Mouse (Mus musculus) lung, adult 2 months (tissue): ENCODE measurements around the gene Slc5a10. TPM values are rescaled to one million over a fixed set of nuclear protein-coding genes. Genes with fewer than 3 reads are reported as not detected.

Experiments
- DNase-seq: peaks from one replicate; pipeline ENCODE4 v3.0.0; 2022
- H3K4me1 ChIP-seq: fragments of 200-500 bp; 2 replicates; pipeline ENCODE4 v1.6.1; 2011; ENCODE audit warnings: low read length; ENCODE audit not compliant: control insufficient read depth, insufficient read depth
- H3K4me3 ChIP-seq: fragments of 200-500 bp; replicated peaks from 2 replicates; pipeline ENCODE3; 2011; ENCODE audit warnings: low read depth, mild to moderate bottlenecking, control low read depth, low read length; ENCODE audit errors: extremely low read depth
- CTCF ChIP-seq: fragments of 200-500 bp; IDR thresholded peaks from 2 replicates; pipeline ENCODE4 v1.5.1; 2011; ENCODE audit warnings: mild to moderate bottlenecking, low read length, control low read depth; ENCODE audit not compliant: insufficient read depth
- POLR2A ChIP-seq: fragments of 200-500 bp; IDR thresholded peaks from 2 replicates; pipeline ENCODE4 v1.6.1; 2011; ENCODE audit warnings: low read depth, mild to moderate bottlenecking, control low read depth, low read length, borderline replicate concordance; ENCODE audit errors: extremely low read depth
- WGBS: fragments of 180-500 bp; shearing (Covaris S2); methylation state at CpG from one replicate; pipeline ENCODE4 v1.1.7; 2018; 5-methylcytosine and 5-hydroxymethylcytosine counted together
- polyA plus RNA-seq: library from polyadenylated mRNA; depleted of rRNA; stranded (reverse); fragments of >200 nt; gene quantifications from 2 replicates; pipeline ENCODE4 v1.2.3, GENCODE M21; 2012

Slc5a10 gene
- polyA plus RNA-seq, 1 experiment = not detected

DNA sequence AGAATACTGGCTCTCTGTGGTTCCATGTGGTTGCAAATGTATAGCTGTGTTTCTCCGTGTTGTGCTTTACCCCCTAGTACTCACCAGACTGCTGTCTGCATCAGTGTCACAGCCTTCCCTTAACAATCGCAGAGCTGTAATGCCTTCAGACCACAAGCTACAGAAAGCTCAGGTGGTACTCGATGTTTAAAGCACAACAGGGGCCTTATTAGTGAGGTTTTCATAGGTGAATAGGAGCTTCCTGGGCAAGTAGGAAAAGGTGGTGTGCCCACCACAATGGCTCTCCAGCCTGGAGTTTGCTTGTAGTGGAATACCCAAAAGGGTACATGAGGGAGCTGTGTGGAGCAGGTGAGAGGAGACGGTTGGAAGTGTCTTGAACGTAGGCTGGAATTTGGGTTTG, 68.4 kb downstream of the Slc5a10 start:
- no peak for DNase-seq
- Histone ChIP-seq H3K4me3 (no peak overlapping the region), H3K4me1 (peaks cover 7% of the 10 kb centered on the region; the same call in 1 of the 2 replicates)
- 93% methylated on average over 5 of the region's 5 CpGs for WGBS
- TF ChIP-seq POLR2A (no peak), CTCF (no peak)

GRCm38 (mm10) chr11:61650470-61651265, 70.0 kb downstream of the Slc5a10 start:
- Histone ChIP-seq H3K4me3 (no peak overlapping the region), H3K4me1 (peaks cover 7% of the 10 kb centered on the region; the same call in 1 of the 2 replicates)
- DNase-seq = no peak
- TF ChIP-seq CTCF (no peak), POLR2A (no peak)
- 79% methylated on average over 9 of the region's 9 CpGs for whole genome bisulfite sequencing

DNA sequence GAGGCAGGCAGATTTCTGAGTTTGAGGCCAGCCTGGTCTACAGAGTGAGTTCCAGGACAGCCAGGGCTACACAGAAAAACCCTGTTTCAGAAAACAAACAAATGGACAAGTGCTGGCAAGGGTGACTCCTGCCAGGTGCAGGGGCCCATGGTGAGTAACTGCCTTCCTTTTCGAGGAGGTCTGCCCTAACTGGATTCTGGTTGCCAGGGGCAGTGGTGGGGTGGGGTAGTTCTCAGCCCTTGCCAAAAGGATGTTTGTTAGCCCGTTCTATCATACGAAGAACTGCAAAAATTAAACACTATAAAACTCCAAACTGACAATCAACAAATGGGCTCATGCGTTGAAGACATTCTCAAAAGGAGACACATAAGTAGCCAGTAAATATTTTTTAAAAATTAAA, 71.0 kb downstream of the Slc5a10 start:
- Histone ChIP-seq H3K4me3 (no peak overlapping the region), H3K4me1 (peaks cover 12% of the 10 kb centered on the region)
- TF ChIP-seq CTCF (no peak), POLR2A (no peak)
- DNase-seq = no peak
- 64% methylated on average over 4 of the region's 4 CpGs for WGBS

DNA sequence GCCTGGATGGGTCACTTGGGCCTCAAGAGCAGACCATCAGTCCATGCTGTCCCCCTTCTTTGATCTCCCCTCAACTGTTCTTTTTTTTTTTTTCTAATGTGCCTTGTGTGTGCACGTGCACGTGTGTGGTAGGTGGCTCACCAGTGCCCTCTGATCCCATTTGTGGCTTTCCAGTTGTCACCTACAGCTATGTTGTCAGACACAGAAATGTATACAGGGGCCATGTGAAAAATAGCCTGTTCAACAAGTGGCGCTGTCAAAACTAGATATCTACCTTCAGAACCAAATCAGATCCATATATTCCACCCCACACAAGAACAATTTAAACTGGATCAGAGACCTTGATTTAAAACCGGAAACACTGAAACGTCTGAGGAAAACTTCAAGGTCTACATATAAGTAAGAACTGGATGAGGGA, 71.5 kb downstream of the Slc5a10 start:
- TF ChIP-seq CTCF (no peak), POLR2A (no peak)
- Histone ChIP-seq H3K4me3 (no peak overlapping the region), H3K4me1 (peaks cover 15% of the 10 kb centered on the region)
- no peak for DNase-seq
- WGBS = 94% methylated on average over 5 of the region's 5 CpGs

DNA sequence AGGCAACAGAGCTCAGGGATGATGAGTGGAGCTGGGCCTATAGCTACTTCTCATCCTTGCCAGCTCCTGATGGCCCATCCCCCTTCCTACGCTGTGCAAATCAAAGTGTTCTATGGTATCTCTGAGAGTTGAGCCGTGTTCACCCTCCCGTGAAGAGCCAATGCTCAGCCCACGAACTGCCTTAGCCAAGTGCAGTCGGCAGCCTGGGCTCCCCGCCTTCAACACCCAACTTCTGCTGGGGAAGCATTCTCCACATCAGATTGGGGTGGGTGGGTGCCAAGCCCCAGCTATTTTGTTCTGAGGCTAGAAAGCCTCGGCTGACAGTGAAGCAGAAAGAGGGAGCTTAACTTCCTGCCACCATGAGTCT, 71.9 kb downstream of the Slc5a10 start:
- H3K4me3 ChIP-seq = no peak overlapping the region
- peaks cover 15% of the 10 kb centered on the region for H3K4me1 ChIP-seq
- 81% methylated on average over 7 of the region's 7 CpGs for WGBS
- no peak for DNase-seq
- TF ChIP-seq CTCF (no peak), POLR2A (no peak)

GRCm38 (mm10) chr11:61647956-61648748, 72.5 kb downstream of the Slc5a10 start:
- Histone ChIP-seq H3K4me3 (no peak overlapping the region), H3K4me1 (peaks cover 16% of the 10 kb centered on the region)
- TF ChIP-seq CTCF (no peak), POLR2A (no peak)
- DNase-seq = no peak
- 40% methylated on average over 6 of the region's 6 CpGs for WGBS

DNA sequence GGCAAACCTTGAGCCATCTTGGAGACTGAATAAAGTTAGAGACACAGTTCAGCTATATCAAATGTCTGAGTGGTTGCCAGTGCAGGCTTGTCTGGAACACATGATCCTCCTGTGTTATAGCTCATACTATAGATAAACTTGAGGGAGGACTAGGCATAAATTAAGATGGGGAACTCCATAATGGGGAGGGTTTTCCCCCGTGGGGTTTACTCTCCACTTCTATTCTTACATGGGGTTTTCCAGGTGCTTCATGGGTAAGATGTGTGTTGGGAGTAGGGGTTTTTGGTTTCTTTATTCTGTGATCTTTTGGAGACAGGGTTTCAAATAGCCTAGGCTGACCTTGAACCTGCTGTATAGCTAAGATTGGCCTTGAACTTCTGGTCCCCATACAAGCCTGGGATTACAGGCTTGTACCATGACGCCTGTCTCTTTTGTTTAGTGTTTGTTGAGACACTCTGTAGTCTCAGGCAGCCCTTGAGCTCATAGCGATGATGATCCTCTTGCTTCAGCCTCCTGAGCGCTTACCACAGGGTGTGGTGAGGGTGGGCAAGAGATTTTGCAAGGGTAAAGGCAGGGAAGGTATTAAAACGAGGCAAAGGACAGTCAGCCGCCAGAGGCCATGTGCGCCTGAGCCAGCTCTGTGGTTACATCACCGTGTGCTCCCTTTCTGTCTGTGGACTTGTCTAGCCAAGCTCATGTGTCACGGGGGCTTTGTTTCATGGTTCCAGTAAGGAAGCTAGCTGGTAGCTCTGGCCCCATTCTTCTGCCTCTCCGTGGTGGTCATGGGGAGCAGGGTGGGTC, 73.3 kb downstream of the Slc5a10 start:
- no peak for DNase-seq

GRCm38 (mm10) chr11:61646499-61647039, 74.1 kb downstream of the Slc5a10 start:
- no peak for DNase-seq
- 66% methylated on average over 2 of the region's 2 CpGs for WGBS
- Histone ChIP-seq H3K4me1 (peaks cover 16% of the 10 kb centered on the region), H3K4me3 (no peak overlapping the region)
- TF ChIP-seq POLR2A (no peak), CTCF (no peak)

More for the DNA sequence above, 73.3 kb downstream of the Slc5a10 start:
- TF ChIP-seq POLR2A = no peak
- no peak for TF ChIP-seq CTCF
- H3K4me3 ChIP-seq = no peak overlapping the region
- 66% methylated on average over 10 of the region's 10 CpGs for WGBS
- H3K4me1 ChIP-seq = peaks cover 18% of the 10 kb centered on the region

GRCm38 (mm10) chr11:61645357-61645857, 75.2 kb downstream of the Slc5a10 start:
- H3K4me1 ChIP-seq = peaks cover 16% of the 10 kb centered on the region
- DNase-seq = no peak
- WGBS = 69% methylated on average over 5 of the region's 5 CpGs

More at GRCm38 (mm10) chr11:61645357-61645857, 75.2 kb downstream of the Slc5a10 start:
- no peak overlapping the region for H3K4me3 ChIP-seq
- TF ChIP-seq CTCF (no peak), POLR2A (no peak)
